Mouse (Mus musculus): Measurements from ENCODE around the gene Exph5.

DNA sequence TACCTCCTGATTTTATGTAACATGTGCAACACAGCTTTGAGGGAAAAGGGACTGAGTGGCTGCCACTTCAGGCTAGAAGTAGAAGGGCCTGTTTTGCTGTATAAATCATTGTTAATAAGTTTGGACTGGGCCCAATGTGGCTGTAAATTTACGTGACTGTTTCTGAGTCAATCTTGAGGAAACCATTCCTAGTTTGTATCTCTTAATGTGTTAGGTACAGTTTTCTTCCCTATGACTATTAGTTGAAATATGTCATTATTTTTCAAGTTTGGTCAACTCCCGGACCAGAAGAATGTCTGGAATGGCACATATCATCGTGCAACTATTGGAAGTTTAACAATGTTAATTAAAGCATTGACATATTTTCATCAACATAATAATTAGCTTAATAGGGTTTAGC, 11.5 kb upstream of the Exph5 start:
- TF ChIP-seq GATA1 (IDR thresholded peaks at IDR 0.05; ENCODE audit: borderline replicate concordance, low read length) (no peak), FLI1 (IDR thresholded peaks at IDR 0.05; ENCODE audit: low read length) (no peak)
